In genomic region chr9:53144266-53144665, GRCm38 (mm10) we compare ENCODE assay signal across 10 mouse cellular contexts.
DNase-seq lines count a peak whose midpoint lies in the region; ATAC-seq and TF ChIP-seq lines count a peak whose summit lies in the region.
"Had no signal": no experiment of that assay in that cellular context is flagged by ENCODE, and none has a peak within 500 bp of the region (broad histone marks: within the 10 kb centered on the region; RNA-seq: fewer than 3 reads in every experiment).

No protein-coding gene starts in this region.

- peak; percentile 47 for DNase-seq in heart, adult 8-10 months (ENCODE audit: low spot score)
- DNase-seq in heart, postnatal 25 days (ENCODE audit: low spot score): no peak
- DNase-seq in c-Kit-positive CD71-positive TER-119-negative erythroid progenitor cells, embryonic 14.5 days (ENCODE audit: low read depth): peak; percentile 34
- peak; percentile 72 for DNase-seq in kidney, postnatal 10 days
- peak; percentile 21 to 38 for DNase-seq in lung, adult 18-20 months
- DNase-seq in skeletal muscle tissue, adult 2 months (ENCODE audit: low read depth, low spot score): peak; percentile 13

- H3K27me3 ChIP-seq in E14TG2a.4 (ENCODE audit: insufficient read depth, low read length): no peaks in the 10 kb centered on the region
- H3K27me3 ChIP-seq in forebrain, embryonic 13.5 days: no peaks in the 10 kb centered on the region
- H3K27me3 ChIP-seq: limb, embryonic 15.5 days; stomach, embryonic 15.5 days had no signal

- H3K27ac ChIP-seq in forebrain, embryonic 13.5 days: no peak overlapping the region
- H3K27ac ChIP-seq: limb, embryonic 15.5 days; stomach, embryonic 15.5 days had no signal

- intact Hi-C loops in heart, postnatal 25 days (cut with DNase I): loop anchor here (5.0 to 10.0 kb wide), 3 partner anchors 182 to 849 kb away; no protein-coding TSS in a partner anchor

- H3K9me3 ChIP-seq in E14TG2a.4 (ENCODE audit: low read length): no peaks in the 10 kb centered on the region
- no peaks in the 10 kb centered on the region for H3K9me3 ChIP-seq in forebrain, embryonic 13.5 days (replicated peaks)
- H3K9me3 ChIP-seq: limb, embryonic 15.5 days; stomach, embryonic 15.5 days had no signal

- peak; percentile 91 for TF ChIP-seq CTCF in E14TG2a.4 (conservative IDR thresholded peaks at IDR 0.05; ENCODE audit: low read length)

- no peak overlapping the region for H3K4me2 ChIP-seq in forebrain, embryonic 13.5 days
- H3K4me2 ChIP-seq: limb, embryonic 15.5 days; stomach, embryonic 15.5 days had no signal

- 0 out of 2 replicates have a peak, but pooled peaks have one; percentile 41 for ATAC-seq in forebrain, embryonic 13.5 days

- no peaks in the 10 kb centered on the region for H3K36me3 ChIP-seq in E14TG2a.4 (ENCODE audit: insufficient read depth, low read length)
- H3K36me3 ChIP-seq in forebrain, embryonic 13.5 days (ENCODE audit: poor library complexity, severe bottlenecking): no peaks in the 10 kb centered on the region
- H3K36me3 ChIP-seq: limb, embryonic 15.5 days; stomach, embryonic 15.5 days had no signal

- no peak overlapping the region for H3K9ac ChIP-seq in forebrain, embryonic 13.5 days
- H3K9ac ChIP-seq: limb, embryonic 15.5 days; stomach, embryonic 15.5 days had no signal

- whole genome bisulfite sequencing in forebrain, embryonic 13.5 days: 31% methylated on average over 4 of the region's 4 CpGs

- H3K4me1 ChIP-seq in E14TG2a.4 (replicated peaks; ENCODE audit: low read depth, low read length): no peaks in the 10 kb centered on the region
- H3K4me1 ChIP-seq in forebrain, embryonic 13.5 days: no peaks in the 10 kb centered on the region
- H3K4me1 ChIP-seq: limb, embryonic 15.5 days; stomach, embryonic 15.5 days had no signal

- H3K4me3 ChIP-seq in E14TG2a.4 (replicated peaks; ENCODE audit: low read length): no peak overlapping the region
- no peak overlapping the region for H3K4me3 ChIP-seq in forebrain, embryonic 13.5 days
- H3K4me3 ChIP-seq: limb, embryonic 15.5 days; stomach, embryonic 15.5 days had no signal
